ENCODE assay signal across 16 mouse cellular contexts in the genomic region with DNA sequence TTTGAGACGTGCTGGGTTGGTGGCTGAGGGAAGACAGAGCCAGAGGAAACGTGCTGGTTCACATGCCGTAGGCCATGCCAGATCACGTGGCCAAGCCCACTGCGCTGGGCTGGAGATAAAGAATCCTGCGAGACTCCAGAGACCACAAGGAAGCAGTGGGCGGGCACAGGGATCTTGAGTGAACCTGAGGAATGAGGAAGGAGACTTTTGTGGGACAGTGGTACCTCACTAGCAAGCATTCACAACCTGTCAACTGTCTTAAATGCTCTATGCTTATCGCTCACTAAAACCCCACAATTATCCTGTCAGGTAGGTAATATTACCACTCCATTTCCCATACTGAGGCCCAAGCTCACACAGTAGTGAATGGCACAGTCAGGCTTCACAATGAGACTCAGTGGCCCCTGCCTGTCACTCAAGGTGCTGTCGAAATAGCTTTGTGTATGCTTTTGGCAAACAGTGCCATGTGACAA.
A peak's percentile ranks its signal among the peaks of the same experiment; 100 is the strongest.
DNase-seq lines count a peak whose midpoint lies in the region; ATAC-seq and TF ChIP-seq lines count a peak whose summit lies in the region.
"Had no signal": no experiment of that assay in that cellular context is flagged by ENCODE, and none has a peak within 500 bp of the region (broad histone marks: within the 10 kb centered on the region; RNA-seq: fewer than 3 reads in every experiment).

No protein-coding gene starts in this region.

- no peaks in the 10 kb centered on the region for H3K9me3 ChIP-seq in intestine, embryonic 14.5 days (ENCODE audit: control insufficient read depth, low read length)
- H3K9me3 ChIP-seq in intestine, embryonic 15.5 days: no peaks in the 10 kb centered on the region
- H3K9me3 ChIP-seq in neural tube, embryonic 13.5 days: no peaks in the 10 kb centered on the region
- no peaks in the 10 kb centered on the region for H3K9me3 ChIP-seq in forebrain, embryonic 15.5 days
- H3K9me3 ChIP-seq in stomach, postnatal 0 days (ENCODE audit: control insufficient read depth, low read length): no peaks in the 10 kb centered on the region
- H3K9me3 ChIP-seq: midbrain, embryonic 12.5 days; neural tube, embryonic 15.5 days had no signal

- H3K4me1 ChIP-seq in intestine, embryonic 14.5 days (replicated peaks; ENCODE audit: control insufficient read depth, insufficient read depth, low read length): no peaks in the 10 kb centered on the region
- H3K4me1 ChIP-seq in intestine, embryonic 15.5 days (replicated peaks): no peaks in the 10 kb centered on the region
- H3K4me1 ChIP-seq in neural tube, embryonic 13.5 days (replicated peaks): peaks cover 35% of the 10 kb centered on the region
- peaks cover 29% of the 10 kb centered on the region for H3K4me1 ChIP-seq in forebrain, embryonic 15.5 days
- H3K4me1 ChIP-seq in stomach, postnatal 0 days (replicated peaks; ENCODE audit: control insufficient read depth, insufficient read depth): no peaks in the 10 kb centered on the region

- no peak overlapping the region for H3K4me2 ChIP-seq in intestine, embryonic 14.5 days (ENCODE audit: low read length)
- no peak overlapping the region for H3K4me2 ChIP-seq in intestine, embryonic 15.5 days (replicated peaks)
- no peak overlapping the region for H3K4me2 ChIP-seq in neural tube, embryonic 13.5 days
- no peak overlapping the region for H3K4me2 ChIP-seq in forebrain, embryonic 15.5 days (replicated peaks)
- no peak overlapping the region for H3K4me2 ChIP-seq in stomach, postnatal 0 days (replicated peaks; ENCODE audit: low read depth)
- H3K4me2 ChIP-seq: midbrain, embryonic 12.5 days; neural tube, embryonic 15.5 days had no signal

- ATAC-seq in intestine, embryonic 14.5 days (replicated peaks; ENCODE audit: low FRiP score, low TSS enrichment, low read depth): 0 out of 2 replicates have a peak, but pooled peaks have one; percentile 19
- ATAC-seq in intestine, embryonic 15.5 days: no peak
- no peak for ATAC-seq in neural tube, embryonic 13.5 days (ENCODE audit: low read depth)
- ATAC-seq in forebrain, embryonic 15.5 days (replicated peaks): peak; percentile 60
- 0 out of 2 replicates have a peak, but pooled peaks have one; percentile 15 for ATAC-seq in stomach, postnatal 0 days (ENCODE audit: low FRiP score, low TSS enrichment)
- ATAC-seq: hindbrain, embryonic 16.5 days had no signal

- no peaks in the 10 kb centered on the region for H3K27me3 ChIP-seq in intestine, embryonic 14.5 days (replicated peaks; ENCODE audit: control insufficient read depth, insufficient read depth, low read length)
- no peaks in the 10 kb centered on the region for H3K27me3 ChIP-seq in intestine, embryonic 15.5 days (replicated peaks)
- H3K27me3 ChIP-seq in neural tube, embryonic 13.5 days: no peaks in the 10 kb centered on the region
- no peaks in the 10 kb centered on the region for H3K27me3 ChIP-seq in forebrain, embryonic 15.5 days
- H3K27me3 ChIP-seq in stomach, postnatal 0 days (ENCODE audit: control insufficient read depth, insufficient read depth, low read length): no peaks in the 10 kb centered on the region
- H3K27me3 ChIP-seq: midbrain, embryonic 12.5 days; neural tube, embryonic 15.5 days had no signal

- intact Hi-C loops in heart, postnatal 14 days (cut with DNase I): no loop called here

- H3K27ac ChIP-seq in intestine, embryonic 14.5 days (ENCODE audit: low read depth): no peak overlapping the region
- no peak overlapping the region for H3K27ac ChIP-seq in intestine, embryonic 15.5 days
- 0 out of 2 replicates have a peak overlapping the region, but pooled peaks have one; percentile 9 for H3K27ac ChIP-seq in neural tube, embryonic 13.5 days (replicated peaks)
- peak overlapping the region; percentile 58 for H3K27ac ChIP-seq in forebrain, embryonic 15.5 days (replicated peaks)
- no peak overlapping the region for H3K27ac ChIP-seq in stomach, postnatal 0 days (replicated peaks)
- H3K27ac ChIP-seq: gastrocnemius, adult 2 months; heart, adult 2 months; layer of hippocampus, adult 2 months; midbrain, embryonic 12.5 days; neural tube, embryonic 15.5 days had no signal

- H3K9ac ChIP-seq in intestine, embryonic 14.5 days (ENCODE audit: low read length): no peak overlapping the region
- no peak overlapping the region for H3K9ac ChIP-seq in intestine, embryonic 15.5 days
- no peak overlapping the region for H3K9ac ChIP-seq in neural tube, embryonic 13.5 days
- no peak overlapping the region for H3K9ac ChIP-seq in forebrain, embryonic 15.5 days (replicated peaks)
- no peak overlapping the region for H3K9ac ChIP-seq in stomach, postnatal 0 days (ENCODE audit: low read length)
- H3K9ac ChIP-seq: midbrain, embryonic 12.5 days; neural tube, embryonic 15.5 days had no signal

- WGBS in intestine, embryonic 14.5 days: 83% methylated on average over 9 of the region's 9 CpGs
- 77% methylated on average over 9 of the region's 9 CpGs for WGBS in intestine, embryonic 15.5 days
- WGBS in neural tube, embryonic 13.5 days: 90% methylated on average over 9 of the region's 9 CpGs
- 57% methylated on average over 9 of the region's 9 CpGs for WGBS in forebrain, embryonic 15.5 days
- WGBS in stomach, postnatal 0 days: 70% methylated on average over 9 of the region's 9 CpGs

- no peak overlapping the region for H3K4me3 ChIP-seq in intestine, embryonic 14.5 days (ENCODE audit: low read depth, low read length)
- no peak overlapping the region for H3K4me3 ChIP-seq in intestine, embryonic 15.5 days (replicated peaks)
- H3K4me3 ChIP-seq in neural tube, embryonic 13.5 days: no peak overlapping the region
- no peak overlapping the region for H3K4me3 ChIP-seq in forebrain, embryonic 15.5 days
- no peak overlapping the region for H3K4me3 ChIP-seq in stomach, postnatal 0 days (ENCODE audit: low read depth, low read length)
- H3K4me3 ChIP-seq: gastrocnemius, adult 2 months; heart, adult 2 months; layer of hippocampus, adult 2 months; midbrain, embryonic 12.5 days; neural tube, embryonic 15.5 days had no signal

- no peak for DNase-seq in intestine, embryonic 14.5 days (ENCODE audit: low spot score)
- no peak for DNase-seq in neural tube, embryonic 10.5 days (ENCODE audit: extremely low spot score, low spot score)
- DNase-seq in stomach, postnatal 0 days (ENCODE audit: low spot score): peak; percentile 14
- no peak for DNase-seq in heart, postnatal 14 days
- no peak for DNase-seq in frontal cortex, postnatal 36 days (ENCODE audit: low spot score in 2 of 2)
- DNase-seq: adrenal gland, adult 8-10 months; cerebellum, postnatal 25 days; gastrocnemius, adult 2 months; heart, adult 2 months had no signal

- 0 out of 2 replicates have a peak, but pooled peaks cover 6% of the 10 kb centered on the region for H3K36me3 ChIP-seq in intestine, embryonic 14.5 days (ENCODE audit: control insufficient read depth, insufficient read depth, low read length)
- H3K36me3 ChIP-seq in intestine, embryonic 15.5 days: no peaks in the 10 kb centered on the region
- H3K36me3 ChIP-seq in neural tube, embryonic 13.5 days: peaks cover 28% of the 10 kb centered on the region
- peaks cover 3% of the 10 kb centered on the region; the same call in 1 of the 2 replicates for H3K36me3 ChIP-seq in forebrain, embryonic 15.5 days
- H3K36me3 ChIP-seq in stomach, postnatal 0 days (ENCODE audit: control insufficient read depth, insufficient read depth, low read length): no peaks in the 10 kb centered on the region

- TF ChIP-seq EP300 in stomach, postnatal 0 days (optimal IDR thresholded peaks at IDR 0.05): no peak

- no peak for TF ChIP-seq CTCF in stomach, postnatal 0 days (IDR thresholded peaks at IDR 0.05; ENCODE audit: low read depth)

Comparison
In these comparisons a context has a peak if more than half of its experiments do, and no peak if none do; other contexts are left out.
1. ATAC-seq: peak in intestine, embryonic 14.5 days (single experiment), forebrain, embryonic 15.5 days (single experiment) and stomach, postnatal 0 days (single experiment); none in intestine, embryonic 15.5 days (single experiment) and neural tube, embryonic 13.5 days (single experiment).
2. H3K27ac ChIP-seq: peak in neural tube, embryonic 13.5 days (single experiment) and forebrain, embryonic 15.5 days (single experiment); none in intestine, embryonic 14.5 days (single experiment), intestine, embryonic 15.5 days (single experiment) and stomach, postnatal 0 days (single experiment).